ENCODE assay signal across 8 mouse cellular contexts in the genomic region with DNA sequence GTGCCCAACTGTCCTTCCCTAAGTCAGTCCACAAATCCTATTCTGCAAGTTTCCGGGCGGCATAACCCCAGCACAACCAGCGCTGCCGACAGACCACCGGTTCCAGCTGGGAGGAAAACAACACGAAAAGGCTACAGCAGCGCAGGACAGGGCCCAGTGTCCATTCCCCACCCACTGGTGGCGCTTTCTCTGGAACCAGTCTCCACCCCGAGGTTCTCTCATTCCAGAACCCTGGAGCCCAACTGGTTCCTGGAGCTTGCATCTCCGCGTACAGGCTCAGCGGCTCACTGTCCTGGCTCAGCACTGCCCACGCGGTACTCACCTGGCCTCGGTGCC. TPM values are rescaled to one million over a fixed set of nuclear protein-coding genes. Genes with fewer than 3 reads are reported as not detected.
DNase-seq lines count a peak whose midpoint lies in the region; TF ChIP-seq lines count a peak whose summit lies in the region.

A gene (plus strand): TSS at position 290 of the 336 bp plus-strand sequence.

- no peak within 1 kb of the TSS for H3K27ac ChIP-seq in olfactory bulb, adult 2 months (ENCODE audit: insufficient read depth, low read depth, low read length)

- WGBS in olfactory bulb, adult 2 months: 5% methylated on average over 15 of the region's 15 CpGs

- intact Hi-C loops in left cerebral cortex, postnatal 25 days (cut with DNase I): loop anchor here (2.0 to 5.0 kb wide), 3 partner anchors 62 to 514 kb away; no protein-coding TSS in a partner anchor

- no peak for TF ChIP-seq POLR2A in olfactory bulb, adult 2 months (IDR thresholded peaks at IDR 0.05; ENCODE audit: insufficient read depth, low read depth, low read length)

- H3K4me3 ChIP-seq in olfactory bulb, adult 2 months (ENCODE audit: insufficient read depth, low read depth, low read length): peak within 1 kb of the TSS; percentile 58

- H3K4me1 ChIP-seq in olfactory bulb, adult 2 months (ENCODE audit: control insufficient read depth, insufficient read depth, low read length): peaks cover 26% of the 10 kb centered on the region

- no peak for TF ChIP-seq CTCF in olfactory bulb, adult 2 months (IDR thresholded peaks at IDR 0.05; ENCODE audit: insufficient read depth, low read depth, low read length)

- peak; percentile 24 for DNase-seq in cerebellum, adult 9-11 months
- no peak for DNase-seq in cerebellum, adult 9-10 months
- peak; percentile 63 for DNase-seq in retina, postnatal 1 day
- no peak for DNase-seq in retina, embryonic 14.5 days (ENCODE audit: low spot score)
- DNase-seq in left cerebral cortex, postnatal 25 days (ENCODE audit: low spot score in 2 of 2): peak in 1 of 2 experiments; percentile 26
- no peak for DNase-seq in adrenal gland, adult 8-10 months
- DNase-seq in adrenal gland, adult 18-20 months (ENCODE audit: low spot score in 2 of 2): no peak

RNA-seq across cellular contexts. Expression of the gene that starts here (rescaled TPM):
- 10 to 100 TPM; 18.2 to 18.3 TPM for total RNA-seq in left cerebral cortex, postnatal 25 days (2021)
- polyA plus RNA-seq in olfactory bulb, adult 2 months (2012; ENCODE audit: insufficient read depth, insufficient read length, low replicate concordance, missing spikeins): not detected in 2 replicates
- total RNA-seq in adrenal gland, adult 8-10 months (2022): under 1 TPM; 0.06 to 0.15 (median 0.11) TPM
- not detected for total RNA-seq in adrenal gland, adult 18-20 months (2021)

Comparison
In these comparisons a context has a peak if more than half of its experiments do, and no peak if none do; other contexts are left out.
1. RNA of the gene that starts here (total RNA-seq): 18.2 to 18.3 TPM in left cerebral cortex, postnatal 25 days; 0.06 to 0.15 TPM in adrenal gland, adult 8-10 months and not detected in adrenal gland, adult 18-20 months; every median in the first group is over 10 times any median in the second.
2. DNase-seq: peak in cerebellum, adult 9-11 months (single experiment) and retina, postnatal 1 day (single experiment); none in cerebellum, adult 9-10 months (single experiment), retina, embryonic 14.5 days (single experiment), adrenal gland, adult 8-10 months (single experiment) and adrenal gland, adult 18-20 months (0 of 2).